Mouse (Mus musculus) E14TG2a.4 (cell line): ENCODE results near the gene Paqr6.

ENCODE experiments used
- H3K27me3 ChIP-seq: 2 replicates; pipeline ENCODE4 v1.6.1; 2014; ENCODE audit warnings: low read length, control low read depth; ENCODE audit not compliant: insufficient read depth
- H3K36me3 ChIP-seq: 2 replicates; pipeline ENCODE4 v1.6.1; 2014; ENCODE audit warnings: low read length, control low read depth; ENCODE audit not compliant: insufficient read depth
- H3K4me1 ChIP-seq: replicated peaks from 2 replicates; pipeline ENCODE4 v1.6.1; 2014; ENCODE audit warnings: low read depth, low read length, control low read depth
- H3K4me3 ChIP-seq: replicated peaks from 2 replicates; pipeline ENCODE4 v1.5.1; 2014; ENCODE audit warnings: mild to moderate bottlenecking, low read length
- H3K9me3 ChIP-seq: 2 replicates; pipeline ENCODE4 v1.6.1; 2014; ENCODE audit warnings: low read length, control low read depth
- CTCF ChIP-seq: conservative IDR thresholded peaks from 2 replicates; pipeline ENCODE4 v1.5.1; 2014; ENCODE audit warnings: low read length
- NANOG ChIP-seq: IDR thresholded peaks from 2 replicates; pipeline ENCODE4 v1.6.1; 2014; ENCODE audit warnings: borderline replicate concordance, low read length, mixed read lengths
- POU5F1 ChIP-seq: IDR thresholded peaks from 2 replicates; pipeline ENCODE4 v1.6.1; 2014; ENCODE audit warnings: low read length, borderline replicate concordance

The Paqr6 gene

DNA sequence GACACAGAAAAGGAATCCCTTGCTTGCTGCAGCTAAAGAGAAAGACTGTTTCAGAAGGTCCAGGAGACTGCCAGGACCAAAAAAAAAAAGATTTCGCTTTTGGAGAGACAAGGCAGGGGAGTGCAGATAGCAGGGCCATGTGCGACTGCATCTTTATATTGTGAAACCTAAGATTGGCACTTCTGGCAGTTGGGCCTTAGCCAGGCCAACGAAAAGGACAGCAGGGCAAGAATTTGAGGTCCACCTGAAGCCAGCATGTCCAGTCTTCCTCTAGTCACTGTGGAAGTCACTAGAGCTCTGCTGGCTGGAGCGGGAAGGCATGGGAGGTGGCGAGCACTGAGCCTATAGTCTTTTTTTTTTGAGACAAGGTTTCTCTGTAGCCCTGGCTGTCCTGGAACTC lies 44.6 kb downstream of the Paqr6 start:
- TF ChIP-seq CTCF, result no peak
- TF ChIP-seq NANOG, result no peak
- TF ChIP-seq POU5F1, result no peak
- Histone ChIP-seq H3K9me3 (no peaks in the 10 kb centered on the region), H3K36me3 (peaks cover 65% of the 10 kb centered on the region), H3K4me1 (peaks cover 57% of the 10 kb centered on the region), H3K27me3 (no peaks in the 10 kb centered on the region), H3K4me3 (peak overlapping the region; percentile 86)

DNA sequence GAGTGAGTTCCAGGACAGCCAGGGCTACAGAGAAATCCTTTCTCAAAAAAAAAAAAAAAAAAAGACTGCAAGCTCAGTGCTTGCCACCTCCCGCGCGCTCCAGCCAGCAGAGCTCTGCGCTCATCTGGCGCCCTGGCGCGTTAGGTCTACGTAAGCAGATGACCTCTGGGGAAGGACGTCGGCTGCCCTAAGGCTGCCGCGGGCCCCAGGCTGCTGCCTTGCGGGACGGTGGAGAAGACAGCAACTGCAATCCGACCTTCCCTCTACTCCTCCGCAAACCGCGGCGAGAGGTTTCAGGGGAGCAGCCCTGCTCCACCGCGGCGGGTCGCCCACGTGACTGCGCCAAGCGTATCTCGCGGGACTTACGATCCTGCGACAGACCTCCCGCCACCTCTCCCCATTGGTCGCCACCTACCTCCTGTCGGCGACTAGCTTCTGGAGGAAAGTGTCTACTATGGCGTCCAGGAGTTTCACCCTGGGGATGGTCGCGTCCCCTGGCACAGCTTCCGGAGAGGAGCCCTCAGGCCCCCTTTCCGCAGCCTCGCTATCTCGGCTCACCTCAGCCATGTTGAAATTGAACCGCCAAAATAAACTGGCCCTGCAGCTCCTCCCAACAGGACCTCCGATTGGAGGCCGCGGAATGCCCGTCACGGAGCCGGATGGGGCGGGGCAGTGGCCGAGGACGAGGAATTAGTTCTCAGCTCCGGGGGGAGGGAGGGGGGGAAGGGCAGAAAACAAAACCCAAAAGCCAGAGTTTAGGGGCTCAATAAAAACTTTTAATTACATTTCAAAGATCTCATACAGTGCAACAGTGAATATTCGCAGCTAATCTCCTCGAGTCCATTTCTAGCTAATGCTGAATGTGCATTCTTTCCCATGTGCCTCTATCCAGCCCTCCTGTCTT lies 45.6 kb downstream of the Paqr6 start, which contains the start of gene Pmf1:
TSS of gene Pmf1 (minus strand) at position 591 of the 904 bp plus-strand sequence.
- H3K9me3 ChIP-seq, result no peaks in the 10 kb centered on the region
- peaks cover 64% of the 10 kb centered on the region for H3K36me3 ChIP-seq
- TF ChIP-seq NANOG (no peak), POU5F1 (no peak), CTCF (no peak)
- H3K27me3 ChIP-seq, result no peaks in the 10 kb centered on the region
- H3K4me1 ChIP-seq, result peaks cover 65% of the 10 kb centered on the region
- H3K4me3 ChIP-seq, result peak within 1 kb of the TSS; percentile 86

DNA sequence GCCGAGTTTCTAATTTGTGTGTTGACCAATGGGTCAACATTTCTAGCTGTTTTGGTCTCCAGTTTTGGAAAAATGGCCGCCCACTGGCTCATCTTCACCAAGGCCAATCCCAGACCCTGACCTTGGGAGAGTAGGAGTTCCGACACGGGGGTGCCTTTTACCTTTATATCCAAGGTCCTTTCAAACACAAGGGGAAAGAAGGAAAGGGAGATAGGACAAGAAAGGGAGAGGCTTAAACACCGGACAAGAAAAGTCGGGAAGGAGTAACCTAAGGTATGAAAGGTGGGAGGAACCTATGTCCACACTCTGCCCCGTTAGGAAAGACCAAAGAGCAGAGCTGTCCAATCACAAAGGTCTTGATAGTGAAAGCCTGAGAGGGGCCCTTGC lies 46.3 kb downstream of the Paqr6 start:
- TF ChIP-seq CTCF, result no peak
- no peak for TF ChIP-seq POU5F1
- no peak for TF ChIP-seq NANOG
- peaks cover 71% of the 10 kb centered on the region for H3K4me1 ChIP-seq
- H3K4me3 ChIP-seq, result peak overlapping the region; percentile 86
- no peaks in the 10 kb centered on the region for H3K27me3 ChIP-seq
- no peaks in the 10 kb centered on the region for H3K9me3 ChIP-seq
- peaks cover 67% of the 10 kb centered on the region for H3K36me3 ChIP-seq

DNA sequence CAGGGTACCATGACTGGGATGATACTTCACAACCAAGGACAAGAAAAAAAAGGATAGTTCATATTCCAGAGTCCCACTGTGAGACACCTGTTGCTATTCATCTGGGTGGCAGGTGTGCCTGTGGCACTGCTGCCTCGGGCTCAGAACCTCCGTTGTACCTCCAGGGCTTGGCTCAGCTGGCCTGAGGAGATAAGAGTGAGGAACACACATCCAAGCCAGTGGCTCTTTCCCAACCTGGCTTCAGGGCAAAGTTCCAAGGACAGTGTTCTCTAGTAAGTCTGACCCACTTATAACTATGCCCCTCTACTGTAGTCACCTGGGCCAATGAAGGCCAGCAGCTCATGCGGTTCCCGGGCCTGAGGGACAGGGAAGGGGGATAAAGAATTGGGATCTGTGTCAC lies 47.3 kb downstream of the Paqr6 start:
- no peaks in the 10 kb centered on the region for H3K9me3 ChIP-seq
- peaks cover 71% of the 10 kb centered on the region for H3K4me1 ChIP-seq
- no peak overlapping the region for H3K4me3 ChIP-seq
- H3K27me3 ChIP-seq, result no peaks in the 10 kb centered on the region
- H3K36me3 ChIP-seq, result peaks cover 72% of the 10 kb centered on the region
- TF ChIP-seq POU5F1 (no peak), CTCF (no peak)

DNA sequence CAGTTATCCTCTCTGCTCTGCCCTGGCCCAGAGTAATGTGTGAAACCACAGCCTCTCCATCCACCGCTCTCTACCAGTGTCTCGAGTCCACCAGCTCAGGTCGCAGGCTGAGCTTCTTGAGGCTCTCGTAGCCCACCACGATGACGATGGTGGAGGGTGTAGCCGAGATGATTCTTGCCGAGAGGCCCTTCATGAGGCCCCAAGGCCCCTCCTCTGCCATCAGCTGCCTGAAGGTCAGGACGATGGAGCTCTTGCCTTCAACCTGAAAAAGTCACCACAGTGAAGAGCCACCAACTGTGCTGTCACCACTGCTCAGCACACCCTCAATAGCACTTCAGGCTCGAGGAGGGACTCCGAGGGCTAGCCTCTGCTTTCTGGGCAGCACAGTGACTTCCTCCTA lies 48.3 kb downstream of the Paqr6 start:
- H3K4me3 ChIP-seq, result no peak overlapping the region
- H3K27me3 ChIP-seq, result no peaks in the 10 kb centered on the region
- TF ChIP-seq CTCF (no peak), NANOG (no peak), POU5F1 (no peak)

DNA sequence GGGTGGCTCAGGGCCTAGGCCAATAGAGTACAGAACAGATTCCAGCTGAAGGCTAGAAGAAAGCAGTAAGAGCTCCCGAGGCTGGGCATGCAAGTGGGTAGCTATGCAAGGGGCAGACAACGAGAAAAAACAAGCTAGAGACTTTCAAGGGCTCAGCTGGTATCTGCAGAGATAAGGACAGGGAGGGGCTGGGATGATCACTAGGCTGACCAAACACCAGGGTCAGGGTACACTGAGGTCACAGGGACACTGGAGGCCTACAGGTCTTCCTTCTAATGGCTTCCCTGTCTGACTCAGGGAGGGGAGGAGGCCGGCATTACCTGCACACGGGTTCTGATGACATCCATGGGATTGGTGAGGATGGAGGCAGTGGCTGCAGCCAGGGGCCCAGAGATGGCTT lies 51.3 kb downstream of the Paqr6 start:
- H3K9me3 ChIP-seq, result no peaks in the 10 kb centered on the region
- no peaks in the 10 kb centered on the region for H3K27me3 ChIP-seq
- peaks cover 62% of the 10 kb centered on the region for H3K4me1 ChIP-seq
- H3K4me3 ChIP-seq, result no peak overlapping the region
- peaks cover 94% of the 10 kb centered on the region for H3K36me3 ChIP-seq
- TF ChIP-seq NANOG (no peak), POU5F1 (no peak), CTCF (no peak)

More for the DNA sequence above, 48.3 kb downstream of the Paqr6 start:
- Histone ChIP-seq H3K9me3 (no peaks in the 10 kb centered on the region), H3K36me3 (peaks cover 76% of the 10 kb centered on the region), H3K4me1 (peaks cover 63% of the 10 kb centered on the region)

DNA sequence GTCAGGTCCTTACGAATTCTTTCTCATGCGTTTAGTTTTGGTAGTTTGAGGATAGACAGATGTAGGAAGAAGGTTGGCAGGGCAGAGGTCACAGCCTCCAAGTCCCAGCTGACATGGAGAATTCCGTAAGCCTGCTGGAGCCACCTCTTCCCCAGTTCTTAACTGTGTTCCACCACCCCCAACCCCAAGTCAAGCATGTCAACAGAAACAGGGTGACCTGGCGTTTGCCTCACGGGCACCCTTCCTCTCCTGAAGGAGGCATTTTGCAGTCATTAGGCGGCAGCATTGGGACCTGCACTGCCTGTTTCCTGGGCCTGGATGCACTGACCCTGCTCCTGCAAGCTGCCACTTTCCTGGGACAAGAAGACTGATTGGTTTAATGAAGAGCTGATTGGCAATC lies 53.6 kb downstream of the Paqr6 start:
- Histone ChIP-seq H3K4me1 (peaks cover 72% of the 10 kb centered on the region), H3K36me3 (peaks cover 87% of the 10 kb centered on the region), H3K9me3 (no peaks in the 10 kb centered on the region), H3K4me3 (no peak overlapping the region), H3K27me3 (no peaks in the 10 kb centered on the region)
- no peak for TF ChIP-seq POU5F1
- no peak for TF ChIP-seq CTCF
